Mouse (Mus musculus) olfactory bulb, adult 2 months (tissue): ENCODE results near the gene Dnajc28.

Experiments used
- CTCF ChIP-seq: fragments of 200-500 bp; IDR thresholded peaks from 2 replicates; pipeline ENCODE4 v1.5.1; 2012; ENCODE audit warnings: low read depth, mild to moderate bottlenecking, low read length, moderate library complexity; ENCODE audit not compliant: insufficient read depth
- POLR2A ChIP-seq: fragments of 200-500 bp; IDR thresholded peaks from 2 replicates; pipeline ENCODE4 v1.6.1; 2012; ENCODE audit warnings: mild to moderate bottlenecking, low read depth, low read length, moderate library complexity; ENCODE audit not compliant: insufficient read depth

GRCm38 (mm10) chr16:91575151-91575550 lies 43.7 kb downstream of the Dnajc28 start:
- TF ChIP-seq CTCF (no peak), POLR2A (no peak)
